Mouse (Mus musculus) heart, embryonic 14.5 days (tissue): ENCODE results near the gene Zkscan6. TPM values are rescaled to one million over a fixed set of nuclear protein-coding genes. Genes with fewer than 3 reads are reported as not detected.

Experiments
- ATAC-seq: fragments of 200-750 bp; cut with Nextera tagmentation; 2 replicates; pipeline ENCODE4 v1.8.0; 2017; ENCODE audit warnings: low read depth, moderate TSS enrichment; ENCODE audit not compliant: insufficient number of reproducible peaks, insufficient read depth, low FRiP score
- H3K27ac ChIP-seq, 2 experiments: fragments of 200-500 bp in 1 of 2; fragments of 300-500 bp in 1 of 2; sonication (generic) in 1 of 2; replicated peaks in 1 of 2; 2 replicates each; pipeline ENCODE4 v1.5.1; 2012 to 2014; ENCODE audit warnings: low read depth in 2 of 2, low read length in 2 of 2, control low read depth in 1 of 2, mild to moderate bottlenecking in 1 of 2, mixed read lengths in 1 of 2; ENCODE audit not compliant: control insufficient read depth in 1 of 2, insufficient read depth in 1 of 2
- H3K27me3 ChIP-seq: fragments of 300-500 bp; sonication (generic); 2 replicates; pipeline ENCODE4 v1.6.1; 2014; ENCODE audit warnings: mild to moderate bottlenecking, low read length, control low read depth; ENCODE audit not compliant: control insufficient read depth, insufficient read depth
- H3K36me3 ChIP-seq: fragments of 300-500 bp; sonication (generic); 2 replicates; pipeline ENCODE4 v1.6.1; 2014; ENCODE audit warnings: mild to moderate bottlenecking, control low read depth, low read length, mixed read lengths; ENCODE audit not compliant: control insufficient read depth, insufficient read depth
- H3K4me1 ChIP-seq, 2 experiments: fragments of 200-500 bp in 1 of 2; fragments of 300-500 bp in 1 of 2; sonication (generic) in 1 of 2; 2 replicates each; pipeline ENCODE4 v1.6.1; 2012 to 2014; ENCODE audit warnings: low read length in 2 of 2, control low read depth in 1 of 2, mixed read lengths in 1 of 2; ENCODE audit not compliant: control insufficient read depth in 2 of 2, insufficient read depth in 2 of 2
- H3K4me2 ChIP-seq: fragments of 300-500 bp; sonication (generic); 2 replicates; pipeline ENCODE4 v1.6.1; 2014; ENCODE audit warnings: mild to moderate bottlenecking, low read length
- H3K4me3 ChIP-seq, 2 experiments: fragments of 200-500 bp in 1 of 2; fragments of 300-500 bp in 1 of 2; sonication (generic) in 1 of 2; 2 replicates each; pipeline ENCODE4 v1.5.1; 2012 to 2014; ENCODE audit warnings: low read length in 2 of 2, mild to moderate bottlenecking in 2 of 2, control low read depth in 1 of 2, low read depth in 1 of 2, moderate library complexity in 1 of 2; ENCODE audit not compliant: control insufficient read depth in 1 of 2, insufficient read depth in 1 of 2
- H3K9ac ChIP-seq: fragments of 300-500 bp; sonication (generic); 2 replicates; pipeline ENCODE4 v1.6.1; 2014; ENCODE audit warnings: mild to moderate bottlenecking, low read length
- H3K9me3 ChIP-seq: fragments of 300-500 bp; sonication (generic); 2 replicates; pipeline ENCODE4 v1.6.1; 2016; ENCODE audit warnings: low read length, control low read depth; ENCODE audit not compliant: control insufficient read depth
- WGBS: fragments of 180-500 bp; shearing (Covaris S2); extraction: QIAGEN DNeasy Blood & Tissue Kit; methylation state at CpG from one replicate; pipeline ENCODE4 v1.1.7; 2014; 5-methylcytosine and 5-hydroxymethylcytosine counted together
- polyA plus RNA-seq: library from polyadenylated mRNA; unstranded; fragments of >200 nt; fragmentation: Nextera tagmentation; extraction: Ambion mirVana; gene quantifications from 2 replicates; pipeline ENCODE4 v1.2.1, GENCODE M21; 2014

Zkscan6 gene
- polyA plus RNA-seq, 1 experiment from 2014 or later = 9.1 TPM

DNA sequence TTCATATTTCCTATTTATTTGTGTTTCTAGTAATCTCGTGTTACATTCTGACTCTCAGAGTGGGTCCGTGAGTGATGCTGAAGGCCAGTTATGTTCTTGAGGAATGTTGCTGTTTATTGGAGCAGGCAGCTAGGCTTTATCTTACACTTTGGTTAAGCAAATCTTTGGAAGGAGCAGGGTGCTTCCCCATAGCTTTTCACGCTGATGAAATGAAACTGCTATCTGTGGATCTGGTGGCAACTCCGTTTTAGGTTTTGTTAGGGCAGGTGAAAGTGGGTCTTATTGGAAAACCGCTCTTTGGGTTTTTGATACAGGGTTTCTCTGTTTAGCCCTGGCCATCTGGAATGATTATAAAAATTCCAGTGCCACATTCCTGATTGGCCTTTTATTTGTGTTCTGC, 5.1 kb downstream of the Zkscan6 start:
- Histone ChIP-seq H3K9ac (no peak overlapping the region), H3K27ac (no peak overlapping the region), H3K27me3 (no peaks in the 10 kb centered on the region), H3K4me2 (no peak overlapping the region), H3K4me1 (peaks cover 5 to 32% of the 10 kb centered on the region in 2 experiments; a peak in 3 of 4 replicates), H3K9me3 (no peaks in the 10 kb centered on the region), H3K4me3 (no peak overlapping the region), H3K36me3 (peaks cover 29% of the 10 kb centered on the region)
- WGBS = 34% methylated on average over 5 of the region's 5 CpGs
- no peak for ATAC-seq

- Histone ChIP-seq H3K36me3 (peaks cover 51% of the 10 kb centered on the region), H3K4me1 (peaks cover 4 to 21% of the 10 kb centered on the region in 2 experiments; a peak in 2 of 4 replicates), H3K27ac (no peak overlapping the region), H3K9me3 (no peaks in the 10 kb centered on the region), H3K9ac (no peak overlapping the region), H3K4me3 (no peak overlapping the region), H3K4me2 (no peak overlapping the region), H3K27me3 (no peaks in the 10 kb centered on the region)
- no peak for ATAC-seq
- WGBS = 89% methylated on average over 9 of the region's 9 CpGs
Observed at GRCm38 (mm10) chr11:65814381-65814780, 7.4 kb downstream of the Zkscan6 start.

GRCm38 (mm10) chr11:65816237-65816636, 9.3 kb downstream of the Zkscan6 start:
- H3K9ac ChIP-seq = no peak overlapping the region
- H3K9me3 ChIP-seq = no peaks in the 10 kb centered on the region
- H3K4me3 ChIP-seq = no peak overlapping the region
- H3K27ac ChIP-seq = no peak overlapping the region
- H3K4me2 ChIP-seq = no peak overlapping the region
- H3K4me1 ChIP-seq = peaks cover 4 to 17% of the 10 kb centered on the region in 2 experiments; a peak in 2 of 4 replicates
- peaks cover 57% of the 10 kb centered on the region for H3K36me3 ChIP-seq
- WGBS = 49% methylated on average over 6 of the region's 6 CpGs
- H3K27me3 ChIP-seq = no peaks in the 10 kb centered on the region
- no peak for ATAC-seq

DNA sequence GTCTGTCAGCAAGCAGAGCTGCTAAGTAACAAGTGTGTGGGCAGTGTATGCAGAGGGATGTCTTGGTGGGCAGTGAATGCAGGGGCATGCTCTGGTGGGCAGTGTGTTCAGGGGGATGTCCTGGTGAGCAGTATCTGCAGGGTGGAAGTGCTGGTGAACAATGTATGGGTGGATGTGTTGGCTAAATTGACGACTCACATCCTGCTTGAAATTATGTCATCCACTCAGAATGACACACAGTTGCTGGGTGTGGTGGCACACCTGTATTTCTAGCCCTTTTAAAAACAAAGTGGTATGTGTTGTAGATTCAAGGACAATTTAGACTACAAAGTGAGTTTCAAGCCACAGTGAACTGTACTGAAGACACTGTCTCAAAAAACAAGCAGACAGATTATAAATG, 11.2 kb downstream of the Zkscan6 start:
- peaks cover 76% of the 10 kb centered on the region for H3K36me3 ChIP-seq
- H3K4me3 ChIP-seq = no peak overlapping the region
- WGBS = 56% methylated on average over 1 of the region's 1 CpGs
- no peak overlapping the region for H3K9ac ChIP-seq
- no peaks in the 10 kb centered on the region for H3K9me3 ChIP-seq
- no peak overlapping the region for H3K27ac ChIP-seq
- H3K4me2 ChIP-seq = no peak overlapping the region
- no peaks in the 10 kb centered on the region for H3K27me3 ChIP-seq
- no peak for ATAC-seq
- H3K4me1 ChIP-seq = peaks cover 2 to 7% of the 10 kb centered on the region in 2 experiments; a peak in 1 of 4 replicates

GRCm38 (mm10) chr11:65820280-65820679, 13.3 kb downstream of the Zkscan6 start:
- H3K9ac ChIP-seq = no peak overlapping the region
- 63% methylated on average over 5 of the region's 5 CpGs for WGBS

DNA sequence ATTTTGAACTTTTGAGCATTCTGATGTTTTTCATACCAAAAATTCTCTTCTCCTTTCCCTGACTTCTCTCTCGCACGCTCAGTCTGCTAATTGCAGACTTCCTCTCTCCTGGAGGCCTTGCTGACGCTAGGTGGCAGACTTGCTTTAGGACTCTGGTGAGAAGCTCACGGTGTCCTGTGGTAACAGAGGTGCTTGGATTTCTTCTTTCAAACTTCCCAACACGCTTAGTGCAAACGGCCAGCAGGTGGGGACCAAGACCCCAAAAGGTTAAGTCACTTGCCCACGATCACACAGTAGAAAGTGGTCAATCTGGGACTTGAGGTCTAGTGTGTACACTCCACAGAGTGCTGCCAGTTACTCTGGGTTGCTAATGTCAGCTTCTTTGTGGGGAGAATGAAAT, 13.9 kb downstream of the Zkscan6 start:
- 10% methylated on average over 7 of the region's 7 CpGs for WGBS
- Histone ChIP-seq H3K36me3 (peaks cover 75% of the 10 kb centered on the region), H3K27me3 (no peaks in the 10 kb centered on the region), H3K4me1 (peaks cover 2 to 5% of the 10 kb centered on the region in 2 experiments; a peak in 1 of 4 replicates), H3K9me3 (no peaks in the 10 kb centered on the region), H3K9ac (no peak overlapping the region), H3K4me3 (no peak overlapping the region), H3K27ac (no peak overlapping the region), H3K4me2 (no peak overlapping the region)
- no peak for ATAC-seq

More at GRCm38 (mm10) chr11:65820280-65820679, 13.3 kb downstream of the Zkscan6 start:
- Histone ChIP-seq H3K4me2 (no peak overlapping the region), H3K9me3 (no peaks in the 10 kb centered on the region), H3K4me1 (peaks cover 2 to 7% of the 10 kb centered on the region in 2 experiments; a peak in 1 of 4 replicates), H3K27ac (no peak overlapping the region), H3K27me3 (no peaks in the 10 kb centered on the region), H3K36me3 (peaks cover 78% of the 10 kb centered on the region), H3K4me3 (no peak overlapping the region)
- ATAC-seq = no peak

GRCm38 (mm10) chr11:65824556-65824955, 17.6 kb downstream of the Zkscan6 start:
- no peak for ATAC-seq
- Histone ChIP-seq H3K9me3 (no peaks in the 10 kb centered on the region), H3K36me3 (peaks cover 76% of the 10 kb centered on the region), H3K4me2 (no peak overlapping the region), H3K27me3 (no peaks in the 10 kb centered on the region), H3K27ac (no peak overlapping the region), H3K4me1 (no peaks in the 10 kb centered on the region), H3K9ac (no peak overlapping the region), H3K4me3 (no peak overlapping the region)
- 79% methylated on average over 3 of the region's 3 CpGs for WGBS

DNA sequence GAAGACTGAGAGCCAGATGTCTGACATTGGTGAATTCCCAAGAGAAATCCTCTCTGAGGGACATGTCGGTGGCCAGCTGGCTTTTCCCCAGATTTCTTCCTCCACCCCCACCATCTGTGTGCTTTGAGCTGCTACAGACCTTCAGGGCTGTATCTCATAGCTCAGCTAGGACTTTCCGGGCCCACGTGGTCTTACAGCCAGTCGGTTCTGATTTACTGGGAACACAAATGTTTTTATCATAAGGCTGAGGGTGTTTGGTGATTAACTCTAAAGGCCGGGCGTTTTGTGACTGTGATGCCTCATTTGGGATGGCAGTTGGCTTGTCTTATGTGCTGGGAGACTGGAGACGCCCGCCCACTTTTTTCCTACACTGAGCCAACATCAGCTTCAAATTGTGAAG, 32.0 kb downstream of the Zkscan6 start:
- Histone ChIP-seq H3K4me3 (no peak overlapping the region), H3K9me3 (no peaks in the 10 kb centered on the region), H3K27ac (0 out of 4 replicates have a peak overlapping the region, but pooled peaks of 1 of the 2 experiments have one; percentile 1), H3K36me3 (no peaks in the 10 kb centered on the region), H3K9ac (no peak overlapping the region), H3K4me1 (peaks cover 4 to 5% of the 10 kb centered on the region in 2 experiments; a peak in 2 of 4 replicates), H3K27me3 (no peaks in the 10 kb centered on the region), H3K4me2 (no peak overlapping the region)
- 53% methylated on average over 8 of the region's 8 CpGs for WGBS
- no peak for ATAC-seq
